8 mouse cellular contexts compared by ENCODE assay signal in the genomic region with DNA sequence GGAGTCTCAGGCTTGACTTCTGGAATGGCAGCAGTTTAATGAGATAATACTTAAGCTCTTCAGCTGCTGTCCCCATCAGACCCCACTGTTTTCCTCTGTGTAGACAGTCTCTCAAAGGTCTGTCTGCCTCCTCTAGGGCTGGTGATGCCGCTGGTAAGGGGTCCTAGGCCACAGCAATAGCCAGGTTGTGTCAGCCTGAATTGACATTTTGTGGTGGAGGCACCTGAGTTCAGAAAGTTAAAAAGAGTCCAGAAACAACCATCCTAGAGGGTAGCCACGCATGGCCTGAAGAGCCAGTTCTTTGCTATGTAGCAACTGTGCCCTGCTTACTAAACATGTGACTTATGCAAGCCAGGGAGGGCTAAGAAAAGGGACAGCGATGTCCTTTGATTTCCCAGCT.
DNase-seq lines count a peak whose midpoint lies in the region; ATAC-seq lines count a peak whose summit lies in the region.

No protein-coding gene starts in this region.

- H3K9me3 ChIP-seq in kidney, embryonic 15.5 days (replicated peaks) = no peaks in the 10 kb centered on the region
- H3K9me3 ChIP-seq in embryonic facial prominence, embryonic 12.5 days = no peaks in the 10 kb centered on the region
- no peaks in the 10 kb centered on the region for H3K9me3 ChIP-seq in hindbrain, embryonic 13.5 days
- H3K9me3 ChIP-seq in midbrain, embryonic 13.5 days = no peaks in the 10 kb centered on the region

- peaks cover 62% of the 10 kb centered on the region for H3K4me1 ChIP-seq in kidney, embryonic 15.5 days
- peaks cover 53% of the 10 kb centered on the region for H3K4me1 ChIP-seq in embryonic facial prominence, embryonic 12.5 days
- peaks cover 44% of the 10 kb centered on the region for H3K4me1 ChIP-seq in hindbrain, embryonic 13.5 days (replicated peaks)
- H3K4me1 ChIP-seq in midbrain, embryonic 13.5 days (replicated peaks) = peaks cover 34% of the 10 kb centered on the region

- H3K27ac ChIP-seq in kidney, embryonic 15.5 days = peak overlapping the region; percentile 90
- H3K27ac ChIP-seq in embryonic facial prominence, embryonic 12.5 days = peak overlapping the region; percentile 97
- H3K27ac ChIP-seq in hindbrain, embryonic 13.5 days = peak overlapping the region; percentile 82
- H3K27ac ChIP-seq in midbrain, embryonic 13.5 days = no peak overlapping the region

- no peak for ATAC-seq in kidney, embryonic 15.5 days (replicated peaks; ENCODE audit: low FRiP score)
- ATAC-seq in embryonic facial prominence, embryonic 12.5 days (ENCODE audit: insufficient number of reproducible peaks, insufficient read depth, low FRiP score, low TSS enrichment) = no peak
- no peak for ATAC-seq in hindbrain, embryonic 13.5 days (ENCODE audit: low FRiP score)
- no peak for ATAC-seq in midbrain, embryonic 13.5 days
- no peak for ATAC-seq in cerebellum, adult (ENCODE audit: insufficient number of reproducible peaks, low FRiP score, low TSS enrichment)

- H3K36me3 ChIP-seq in kidney, embryonic 15.5 days = peaks cover 7% of the 10 kb centered on the region
- 0 out of 2 replicates have a peak, but pooled peaks cover 11% of the 10 kb centered on the region for H3K36me3 ChIP-seq in embryonic facial prominence, embryonic 12.5 days
- no peaks in the 10 kb centered on the region for H3K36me3 ChIP-seq in hindbrain, embryonic 13.5 days
- no peaks in the 10 kb centered on the region for H3K36me3 ChIP-seq in midbrain, embryonic 13.5 days

- H3K4me3 ChIP-seq in kidney, embryonic 15.5 days (replicated peaks) = peak overlapping the region; percentile 48
- 0 out of 2 replicates have a peak overlapping the region, but pooled peaks have one; percentile 6 for H3K4me3 ChIP-seq in embryonic facial prominence, embryonic 12.5 days
- no peak overlapping the region for H3K4me3 ChIP-seq in hindbrain, embryonic 13.5 days
- no peak overlapping the region for H3K4me3 ChIP-seq in midbrain, embryonic 13.5 days (replicated peaks)

- no peak overlapping the region for H3K9ac ChIP-seq in kidney, embryonic 15.5 days
- H3K9ac ChIP-seq in embryonic facial prominence, embryonic 12.5 days = no peak overlapping the region
- no peak overlapping the region for H3K9ac ChIP-seq in hindbrain, embryonic 13.5 days
- no peak overlapping the region for H3K9ac ChIP-seq in midbrain, embryonic 13.5 days (replicated peaks)

- H3K27me3 ChIP-seq in kidney, embryonic 15.5 days = no peaks in the 10 kb centered on the region
- H3K27me3 ChIP-seq in embryonic facial prominence, embryonic 12.5 days = no peaks in the 10 kb centered on the region
- no peaks in the 10 kb centered on the region for H3K27me3 ChIP-seq in hindbrain, embryonic 13.5 days
- H3K27me3 ChIP-seq in midbrain, embryonic 13.5 days = no peaks in the 10 kb centered on the region; the same call in 1 of the 2 replicates

- DNase-seq in kidney, postnatal 4 days = no peak
- DNase-seq in right cerebral cortex, adult 18-20 months = no peak
- no peak for DNase-seq in testis, postnatal 14 days (ENCODE audit: low spot score)

- 86% methylated on average over 3 of the region's 3 CpGs for WGBS in kidney, embryonic 15.5 days
- 83% methylated on average over 3 of the region's 3 CpGs for WGBS in embryonic facial prominence, embryonic 12.5 days
- WGBS in hindbrain, embryonic 13.5 days = 90% methylated on average over 3 of the region's 3 CpGs
- whole genome bisulfite sequencing in midbrain, embryonic 13.5 days = 93% methylated on average over 3 of the region's 3 CpGs

- H3K4me2 ChIP-seq in kidney, embryonic 15.5 days = peak overlapping the region; percentile 59
- H3K4me2 ChIP-seq in embryonic facial prominence, embryonic 12.5 days (replicated peaks) = peak overlapping the region; percentile 49
- peak overlapping the region; percentile 43; the same call in 1 of the 2 replicates for H3K4me2 ChIP-seq in hindbrain, embryonic 13.5 days
- peak overlapping the region; percentile 11; the same call in 1 of the 2 replicates for H3K4me2 ChIP-seq in midbrain, embryonic 13.5 days (replicated peaks)

Comparison
In these comparisons a context has a peak if more than half of its experiments do, and no peak if none do; other contexts are left out.
1. H3K4me3 ChIP-seq: peak in kidney, embryonic 15.5 days (single experiment) and embryonic facial prominence, embryonic 12.5 days (single experiment); none in hindbrain, embryonic 13.5 days (single experiment) and midbrain, embryonic 13.5 days (single experiment).
2. Peak in every context shown above with its lines, with median percentiles within 50 percentile points of each other: H3K4me2 ChIP-seq.